Mouse (Mus musculus): ENCODE data around the gene Ifih1. TPM values are rescaled to one million over a fixed set of nuclear protein-coding genes. Genes with fewer than 3 reads are reported as not detected.

Ifih1 gene
- polyA plus RNA-seq, 1 experiment from 2014 or later, result 0.93 TPM

DNA sequence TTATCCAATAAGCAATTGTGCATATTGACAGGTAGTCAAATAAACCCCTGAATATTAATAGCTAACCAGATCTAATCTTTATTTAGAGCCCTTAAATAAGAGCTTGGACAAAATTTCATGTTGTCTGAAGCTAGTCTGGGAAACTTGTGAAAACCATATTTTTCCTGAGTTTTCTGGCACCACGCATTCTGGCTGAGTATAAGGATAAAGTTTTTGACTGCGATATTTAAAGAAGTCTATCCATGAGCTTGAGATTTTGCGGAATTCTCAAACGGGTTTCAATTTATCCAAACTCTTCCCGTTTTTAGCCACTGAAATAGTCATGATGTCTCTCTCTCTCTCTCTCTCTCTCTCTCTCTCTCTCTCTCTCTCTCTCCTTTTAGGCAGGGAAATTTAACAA is 98.0 kb downstream of the Ifih1 start:
- H3K9ac ChIP-seq (ENCODE audit: low read length), result no peak overlapping the region
- no peaks in the 10 kb centered on the region for H3K9me3 ChIP-seq (ENCODE audit: control insufficient read depth, low read length)
- no peaks in the 10 kb centered on the region for H3K4me1 ChIP-seq (ENCODE audit: control insufficient read depth, insufficient read depth, low read length)
- no peak for ATAC-seq (ENCODE audit: low FRiP score)
- WGBS, result 92% methylated on average over 5 of the region's 5 CpGs
- H3K36me3 ChIP-seq (ENCODE audit: control insufficient read depth, insufficient read depth, low read length), result no peaks in the 10 kb centered on the region
- no peak overlapping the region for H3K4me2 ChIP-seq
- no peaks in the 10 kb centered on the region for H3K27me3 ChIP-seq (ENCODE audit: control insufficient read depth, insufficient read depth, low read length)
- H3K27ac ChIP-seq (ENCODE audit: low read depth, low read length), result no peak overlapping the region
- no peak for DNase-seq (ENCODE audit: low spot score, missing footprints)
- H3K4me3 ChIP-seq (ENCODE audit: low read depth, low read length), result no peak overlapping the region

Other genes with a start within 250 kb of the Ifih1 start
- 0.80 and 1.2 TPM in 2 replicates for gene Dpp4, start 234.0 kb downstream of the Ifih1 start, polyA plus RNA-seq (2014; fragmentation: Nextera tagmentation; extraction: Ambion mirVana)
- gene Gcg, start 162.6 kb downstream of the Ifih1 start, polyA plus RNA-seq (2014; fragmentation: Nextera tagmentation; extraction: Ambion mirVana), result not detected in 2 replicates
- 1.6 and 2.8 TPM in 2 replicates for gene Fap, start 72.2 kb downstream of the Ifih1 start, polyA plus RNA-seq (2014; fragmentation: Nextera tagmentation; extraction: Ambion mirVana)
- 1.8 and 2.2 TPM in 2 replicates for gene Gca, start 18.0 kb upstream of the Ifih1 start, polyA plus RNA-seq (2014; fragmentation: Nextera tagmentation; extraction: Ambion mirVana)